Mouse (Mus musculus) layer of hippocampus, adult 8-10 months (tissue): ENCODE measurements around the gene Gm28048. TPM values are rescaled to one million over a fixed set of nuclear protein-coding genes. Genes with fewer than 3 reads are reported as not detected.

Experiments used
- DNase-seq, 2 experiments: peaks; one replicate each; pipeline ENCODE4 v3.0.0; 2022; ENCODE audit warnings: low spot score in 2 of 2
- total RNA-seq, 4 experiments: library from RNA; stranded (reverse); gene quantifications; 2 replicates each; pipeline ENCODE4 v1.2.4; 2022

Gene Gm28048
- total RNA-seq, 4 experiments from 2014 or later: 8.8 to 14.8 (median 10.3) TPM

- DNase-seq: peak; percentile 88 to 91
Observed at GRCm38 (mm10) chr11:22990393-22991126, 8.7 kb upstream of the Gm28048 start, which contains the start of gene Cct4. Gene Cct4, plus strand, starts transcription at chr11:22990519.

GRCm38 (mm10) chr11:22989786-22990185 lies 7.9 kb upstream of the Gm28048 start:
- DNase-seq: no peak

GRCm38 (mm10) chr11:22987357-22987756 lies 5.5 kb upstream of the Gm28048 start:
- peak in 1 of 2 experiments; percentile 26 for DNase-seq

GRCm38 (mm10) chr11:22985510-22985909 lies 3.6 kb upstream of the Gm28048 start:
- DNase-seq: no peak

- no peak for DNase-seq
Observed at GRCm38 (mm10) chr11:22982846-22983245, 956 bp upstream of the Gm28048 start.

- DNase-seq: peak in 1 of 2 experiments; percentile 17
Observed at GRCm38 (mm10) chr11:22981543-22981950, 343 bp downstream of the Gm28048 start.

- no peak for DNase-seq
Observed at GRCm38 (mm10) chr11:22981041-22981440, 849 bp downstream of the Gm28048 start.

- DNase-seq: no peak
Observed at GRCm38 (mm10) chr11:22979221-22979620, 2.7 kb downstream of the Gm28048 start.

GRCm38 (mm10) chr11:22978711-22979110 lies 3.2 kb downstream of the Gm28048 start:
- no peak for DNase-seq

GRCm38 (mm10) chr11:22978215-22978614 lies 3.7 kb downstream of the Gm28048 start:
- DNase-seq: no peak

GRCm38 (mm10) chr11:22973599-22973998 lies 8.3 kb downstream of the Gm28048 start:
- peak in 1 of 2 experiments; percentile 31 for DNase-seq

- peak; percentile 79 to 89 for DNase-seq
Observed at GRCm38 (mm10) chr11:22972746-22973526, 9.0 kb downstream of the Gm28048 start.

- DNase-seq: peak; percentile 67 to 76
Observed at GRCm38 (mm10) chr11:22971835-22972709, 9.8 kb downstream of the Gm28048 start, which contains the start of gene Zrsr1. Gene Zrsr1, plus strand, starts transcription at chr11:22972005.

GRCm38 (mm10) chr11:22970546-22970945 lies 11.3 kb downstream of the Gm28048 start:
- no peak for DNase-seq

GRCm38 (mm10) chr11:22969486-22969885 lies 12.4 kb downstream of the Gm28048 start:
- no peak for DNase-seq

- no peak for DNase-seq
Observed at GRCm38 (mm10) chr11:22965503-22965902, 16.4 kb downstream of the Gm28048 start.

- no peak for DNase-seq
Observed at GRCm38 (mm10) chr11:22964401-22964800, 17.5 kb downstream of the Gm28048 start.

GRCm38 (mm10) chr11:22962101-22962500 lies 19.8 kb downstream of the Gm28048 start:
- DNase-seq: no peak

GRCm38 (mm10) chr11:22957791-22958374 lies 24.0 kb downstream of the Gm28048 start:
- DNase-seq: no peak

GRCm38 (mm10) chr11:22956830-22957229 lies 25.1 kb downstream of the Gm28048 start:
- DNase-seq: no peak

GRCm38 (mm10) chr11:22956346-22956745 lies 25.5 kb downstream of the Gm28048 start:
- DNase-seq: no peak
